Mouse (Mus musculus): ENCODE data around the gene Twf1. TPM values are rescaled to one million over a fixed set of nuclear protein-coding genes. Genes with fewer than 3 reads are reported as not detected.

Gene Twf1
- polyA plus RNA-seq, 1 experiment from 2014 or later: 41.9 TPM

DNA sequence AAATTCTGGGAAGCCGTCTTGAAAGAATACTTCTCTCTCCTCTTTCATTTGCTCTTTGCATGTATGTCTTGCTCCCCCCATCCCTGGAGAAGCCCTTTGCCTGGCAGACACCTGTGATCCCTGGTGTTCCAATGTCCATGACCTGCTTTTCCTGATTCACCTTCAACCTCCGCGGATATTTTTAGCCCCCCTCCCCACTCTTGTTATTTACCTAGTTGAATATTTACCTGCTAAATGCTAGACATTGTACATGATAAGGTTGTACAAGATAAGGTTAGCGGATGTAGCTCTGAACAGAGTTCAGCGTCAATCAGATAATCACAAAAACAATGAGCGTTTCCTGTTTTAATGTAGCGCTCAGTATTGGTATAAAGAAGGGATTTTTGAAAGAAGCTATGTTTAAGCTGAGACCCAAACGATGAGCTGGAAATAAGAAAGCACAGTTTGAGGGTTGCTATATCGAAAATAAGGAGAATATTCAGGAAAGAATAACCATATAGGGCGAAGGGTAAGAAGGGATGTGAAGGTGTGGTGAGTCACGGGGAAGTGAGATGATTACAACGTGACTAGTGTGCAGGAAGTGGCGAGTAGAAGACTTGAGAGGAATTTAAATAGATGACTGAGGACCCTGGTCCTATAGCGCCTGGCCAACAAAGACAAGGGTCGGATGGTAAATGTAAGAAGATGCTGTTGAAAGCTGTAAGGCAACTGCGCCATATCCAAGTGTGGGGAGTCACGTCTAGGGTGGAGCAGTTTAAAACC lies 30.6 kb downstream of the Twf1 start:
- H3K27ac ChIP-seq (ENCODE audit: low read length): no peak overlapping the region
- 64% methylated on average over 17 of the region's 17 CpGs for WGBS
- no peaks in the 10 kb centered on the region for H3K27me3 ChIP-seq (ENCODE audit: control insufficient read depth, insufficient read depth, low read length)
- H3K4me3 ChIP-seq (ENCODE audit: low read length): no peak overlapping the region
- no peaks in the 10 kb centered on the region for H3K9me3 ChIP-seq (replicated peaks; ENCODE audit: control insufficient read depth, low read length)
- no peaks in the 10 kb centered on the region for H3K36me3 ChIP-seq (ENCODE audit: control insufficient read depth, insufficient read depth)
- no peaks in the 10 kb centered on the region for H3K4me1 ChIP-seq (ENCODE audit: control insufficient read depth, insufficient read depth, low read length)
- no peak for ATAC-seq (replicated peaks; ENCODE audit: extremely low read depth, insufficient read depth, low FRiP score)
- H3K9ac ChIP-seq (ENCODE audit: low read length): no peak overlapping the region
- H3K4me2 ChIP-seq (ENCODE audit: low read depth, low read length): no peak overlapping the region

DNA sequence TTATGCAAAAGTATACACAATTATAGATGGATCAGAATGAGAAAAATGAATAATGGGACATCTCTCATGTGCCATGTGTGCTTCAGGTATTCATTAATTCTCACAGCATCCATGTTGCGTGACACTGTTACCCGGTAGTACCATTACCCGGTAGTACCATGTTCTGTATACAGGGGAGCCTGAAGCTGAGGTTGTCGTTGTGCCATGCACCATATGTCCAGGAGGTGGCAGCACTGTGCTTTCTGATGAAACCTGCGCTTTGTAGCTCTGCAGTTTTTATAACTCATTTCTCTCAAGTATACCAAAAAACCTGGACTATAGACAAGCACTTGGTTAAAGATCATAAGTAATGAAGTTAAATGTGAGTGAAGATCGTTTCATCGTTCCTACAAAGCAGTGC lies 32.2 kb downstream of the Twf1 start:
- Histone ChIP-seq H3K4me1 (ENCODE audit: control insufficient read depth, insufficient read depth, low read length) (no peaks in the 10 kb centered on the region), H3K9me3 (replicated peaks; ENCODE audit: control insufficient read depth, low read length) (no peaks in the 10 kb centered on the region), H3K27me3 (ENCODE audit: control insufficient read depth, insufficient read depth, low read length) (no peaks in the 10 kb centered on the region), H3K27ac (ENCODE audit: low read length) (no peak overlapping the region), H3K4me3 (ENCODE audit: low read length) (no peak overlapping the region), H3K4me2 (ENCODE audit: low read depth, low read length) (no peak overlapping the region), H3K9ac (ENCODE audit: low read length) (no peak overlapping the region), H3K36me3 (ENCODE audit: control insufficient read depth, insufficient read depth) (no peaks in the 10 kb centered on the region)
- WGBS: 22% methylated on average over 7 of the region's 7 CpGs
- no peak; the same call in 1 of the 2 replicates for ATAC-seq (replicated peaks; ENCODE audit: extremely low read depth, insufficient read depth, low FRiP score)

DNA sequence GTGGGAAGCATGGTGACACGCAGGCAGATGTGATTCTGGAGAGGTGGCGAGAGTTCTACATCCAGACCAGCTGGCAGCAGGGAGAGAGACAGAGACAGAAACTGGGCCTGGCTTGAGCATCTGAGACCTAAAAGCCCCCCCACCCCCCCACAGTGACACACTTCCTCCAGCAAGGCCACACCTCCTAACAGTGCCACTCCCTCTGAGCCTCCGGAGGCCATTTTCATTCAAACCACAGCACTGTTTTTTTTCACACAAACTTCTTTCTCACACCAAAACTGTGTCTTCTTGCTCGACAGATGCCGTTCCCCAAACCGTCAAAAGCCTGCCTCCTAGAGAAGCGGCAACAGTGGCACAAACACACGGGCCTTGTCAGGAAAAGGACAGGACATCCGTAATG lies 36.2 kb downstream of the Twf1 start:
- Histone ChIP-seq H3K4me3 (ENCODE audit: low read length) (no peak overlapping the region), H3K9me3 (replicated peaks; ENCODE audit: control insufficient read depth, low read length) (peaks cover 5% of the 10 kb centered on the region; the same call in 1 of the 2 replicates), H3K36me3 (ENCODE audit: control insufficient read depth, insufficient read depth) (peaks cover 14% of the 10 kb centered on the region), H3K4me1 (ENCODE audit: control insufficient read depth, insufficient read depth, low read length) (no peaks in the 10 kb centered on the region), H3K4me2 (ENCODE audit: low read depth, low read length) (no peak overlapping the region), H3K9ac (ENCODE audit: low read length) (no peak overlapping the region), H3K27me3 (ENCODE audit: control insufficient read depth, insufficient read depth, low read length) (no peaks in the 10 kb centered on the region), H3K27ac (ENCODE audit: low read length) (no peak overlapping the region)
- 90% methylated on average over 9 of the region's 9 CpGs for WGBS
- no peak for ATAC-seq (replicated peaks; ENCODE audit: extremely low read depth, insufficient read depth, low FRiP score)

DNA sequence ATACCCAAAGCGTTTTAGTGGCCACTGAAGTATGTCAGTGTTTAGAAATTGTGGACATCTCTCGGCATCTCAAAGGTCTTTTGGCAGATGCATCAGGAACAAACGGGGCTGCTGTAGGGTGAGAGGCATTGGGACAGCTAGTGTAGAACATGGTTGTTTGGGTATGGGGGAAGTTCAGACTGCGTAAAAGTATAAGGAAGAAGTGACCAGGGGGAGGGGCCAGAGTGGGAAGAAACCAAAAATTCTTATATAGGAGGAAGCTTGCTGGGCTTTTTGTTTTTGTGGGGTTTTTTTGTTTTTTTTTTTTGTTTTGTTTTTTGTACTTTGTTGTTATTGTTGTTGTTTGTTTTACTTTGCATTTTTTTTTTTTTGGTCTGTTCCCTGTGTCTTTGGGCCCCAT lies 44.8 kb downstream of the Twf1 start:
- peaks cover 5% of the 10 kb centered on the region for H3K36me3 ChIP-seq (ENCODE audit: control insufficient read depth, insufficient read depth)
- H3K9me3 ChIP-seq (replicated peaks; ENCODE audit: control insufficient read depth, low read length): peaks cover under 1% of the 10 kb centered on the region; the same call in 1 of the 2 replicates
- H3K9ac ChIP-seq (ENCODE audit: low read length): no peak overlapping the region
- H3K27me3 ChIP-seq (ENCODE audit: control insufficient read depth, insufficient read depth, low read length): no peaks in the 10 kb centered on the region
- H3K27ac ChIP-seq (ENCODE audit: low read length): no peak overlapping the region
- H3K4me2 ChIP-seq (ENCODE audit: low read depth, low read length): no peak overlapping the region
- WGBS: 81% methylated on average over 4 of the region's 4 CpGs
- ATAC-seq (replicated peaks; ENCODE audit: extremely low read depth, insufficient read depth, low FRiP score): no peak
- no peak overlapping the region for H3K4me3 ChIP-seq (ENCODE audit: low read length)
- peaks cover 5% of the 10 kb centered on the region for H3K4me1 ChIP-seq (ENCODE audit: control insufficient read depth, insufficient read depth, low read length)

DNA sequence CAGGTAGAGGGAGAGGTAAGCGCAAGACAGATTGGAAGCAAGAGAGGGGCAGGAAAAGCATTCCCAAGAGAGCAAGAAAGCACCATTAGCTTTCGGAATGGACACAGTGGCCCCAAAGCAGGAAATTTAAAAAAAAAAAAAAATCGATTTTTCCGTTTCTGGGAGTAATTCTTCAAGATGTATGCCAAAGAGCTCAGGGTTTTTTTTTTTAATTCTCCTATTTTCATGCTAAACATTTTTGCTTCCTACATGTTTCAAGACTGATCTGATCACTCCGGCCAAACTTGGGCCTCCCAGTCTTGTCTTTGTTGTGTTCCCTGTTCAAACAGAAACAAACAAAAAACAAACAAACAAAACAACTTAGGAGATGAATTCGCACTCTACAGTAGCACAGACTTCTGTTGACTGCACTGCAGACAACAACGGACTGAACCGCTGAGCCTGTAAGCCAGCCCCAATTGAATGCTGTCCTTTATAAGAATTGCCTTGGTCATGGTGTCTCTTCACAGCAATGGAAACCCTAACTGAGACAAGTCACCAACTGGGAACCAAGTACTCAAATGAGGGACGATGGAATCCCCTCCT lies 45.5 kb downstream of the Twf1 start:
- Histone ChIP-seq H3K27ac (ENCODE audit: low read length) (peak overlapping the region; percentile 47), H3K4me3 (ENCODE audit: low read length) (peak overlapping the region; percentile 80), H3K4me1 (ENCODE audit: control insufficient read depth, insufficient read depth, low read length) (peaks cover 5% of the 10 kb centered on the region), H3K9ac (ENCODE audit: low read length) (peak overlapping the region; percentile 78), H3K9me3 (replicated peaks; ENCODE audit: control insufficient read depth, low read length) (no peaks in the 10 kb centered on the region), H3K4me2 (ENCODE audit: low read depth, low read length) (peak overlapping the region; percentile 92), H3K36me3 (ENCODE audit: control insufficient read depth, insufficient read depth) (0 out of 2 replicates have a peak, but pooled peaks cover 4% of the 10 kb centered on the region), H3K27me3 (ENCODE audit: control insufficient read depth, insufficient read depth, low read length) (no peaks in the 10 kb centered on the region)
- WGBS: 40% methylated on average over 9 of the region's 9 CpGs
- ATAC-seq (replicated peaks; ENCODE audit: extremely low read depth, insufficient read depth, low FRiP score): no peak

DNA sequence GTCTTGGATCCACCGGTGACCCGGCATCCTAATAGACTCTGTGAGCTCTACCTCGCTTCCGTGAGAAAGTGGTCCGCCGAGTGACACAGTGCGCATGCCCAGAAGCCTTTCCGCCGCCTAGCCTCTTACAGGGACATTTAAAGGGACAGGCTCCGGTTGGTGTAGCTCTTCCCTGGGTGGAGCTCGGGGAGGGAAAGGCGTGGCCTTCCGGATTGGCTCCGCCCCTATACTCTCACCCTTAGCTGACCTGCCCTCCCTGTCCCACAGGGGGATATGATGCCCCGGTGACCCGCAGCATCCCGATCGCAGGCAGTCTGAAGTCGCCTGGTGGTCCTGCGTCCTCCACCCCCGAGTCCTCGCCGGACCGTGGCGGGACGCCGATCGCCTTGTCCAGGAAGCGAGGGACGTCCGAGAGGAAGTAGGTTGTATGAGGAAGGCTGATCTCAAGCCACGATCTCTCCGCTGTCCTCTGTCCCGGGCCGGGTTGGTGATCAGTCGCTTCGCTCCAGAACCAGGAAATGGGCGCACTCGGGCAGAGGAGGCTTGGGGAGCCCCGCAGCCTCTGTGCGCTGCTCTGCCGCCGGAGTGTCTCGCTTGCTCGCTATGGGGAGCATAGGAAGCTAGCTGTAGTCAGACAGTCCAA lies 46.2 kb downstream of the Twf1 start, which contains the start of the genes Pus7l and Irak4:
Pus7l (minus strand) TSS at position 139 of the 643 bp plus-strand sequence.
Irak4 (plus strand) TSS at position 235 of the 643 bp plus-strand sequence.
- WGBS: 0% methylated on average over 45 of the region's 45 CpGs
- H3K4me2 ChIP-seq (ENCODE audit: low read depth, low read length): peak within 1 kb of the TSS; percentile 92
- ATAC-seq (replicated peaks; ENCODE audit: extremely low read depth, insufficient read depth, low FRiP score): peak; percentile 98
- no peaks in the 10 kb centered on the region for H3K27me3 ChIP-seq (ENCODE audit: control insufficient read depth, insufficient read depth, low read length)
- peak within 1 kb of the TSS; percentile 64 for H3K27ac ChIP-seq (ENCODE audit: low read length)
- peaks cover 5% of the 10 kb centered on the region for H3K4me1 ChIP-seq (ENCODE audit: control insufficient read depth, insufficient read depth, low read length)
- H3K4me3 ChIP-seq (ENCODE audit: low read length): peak within 1 kb of the TSS; percentile 80
- peak within 1 kb of the TSS; percentile 78 for H3K9ac ChIP-seq (ENCODE audit: low read length)
- no peaks in the 10 kb centered on the region for H3K36me3 ChIP-seq (ENCODE audit: control insufficient read depth, insufficient read depth)
- H3K9me3 ChIP-seq (replicated peaks; ENCODE audit: control insufficient read depth, low read length): no peaks in the 10 kb centered on the region

DNA sequence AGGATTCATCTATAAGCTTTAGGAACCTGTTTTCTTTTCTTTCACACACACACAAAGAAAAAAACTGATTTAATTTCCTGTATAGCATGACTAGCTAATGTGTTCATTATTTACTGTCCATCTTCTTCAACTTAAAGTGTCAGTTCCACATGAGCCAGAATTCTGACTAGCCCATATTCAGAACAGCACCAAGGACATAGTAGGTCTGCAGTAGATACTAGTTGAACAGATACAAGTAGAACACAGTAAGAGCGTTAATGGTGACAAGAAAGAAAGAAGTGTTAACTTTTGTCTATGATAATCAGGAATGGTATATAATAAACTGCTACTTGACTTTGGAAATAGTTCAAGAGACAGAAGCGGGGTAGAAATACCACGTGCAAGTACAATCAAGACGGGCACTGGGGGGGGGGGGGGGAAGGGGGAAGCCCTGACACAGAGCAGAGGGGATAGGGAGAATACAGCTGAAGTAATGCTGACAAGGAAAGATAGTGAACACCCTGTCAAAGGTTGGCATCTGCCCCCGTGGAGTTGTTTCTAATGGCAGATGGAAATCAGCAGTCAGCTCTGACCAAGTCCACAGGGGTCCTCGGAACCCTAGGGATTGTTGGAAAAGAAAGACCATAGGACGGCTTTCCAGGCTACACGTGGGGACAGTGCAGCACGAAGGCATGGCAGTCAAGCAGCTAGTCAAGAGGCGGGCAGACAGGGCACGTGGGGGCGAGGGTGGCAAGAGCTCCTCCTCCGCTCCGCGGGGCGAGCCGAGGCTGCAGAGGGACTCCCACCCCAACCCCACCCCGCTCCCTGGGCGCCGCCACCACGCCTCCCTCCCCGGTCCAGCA lies 46.9 kb downstream of the Twf1 start:
- ATAC-seq (replicated peaks; ENCODE audit: extremely low read depth, insufficient read depth, low FRiP score): peak; percentile 81
- no peaks in the 10 kb centered on the region for H3K36me3 ChIP-seq (ENCODE audit: control insufficient read depth, insufficient read depth)
- H3K4me1 ChIP-seq (ENCODE audit: control insufficient read depth, insufficient read depth, low read length): peaks cover 5% of the 10 kb centered on the region
- H3K27me3 ChIP-seq (ENCODE audit: control insufficient read depth, insufficient read depth, low read length): no peaks in the 10 kb centered on the region
- H3K27ac ChIP-seq (ENCODE audit: low read length): peak overlapping the region; percentile 64
- H3K9me3 ChIP-seq (replicated peaks; ENCODE audit: control insufficient read depth, low read length): no peaks in the 10 kb centered on the region
- H3K9ac ChIP-seq (ENCODE audit: low read length): peak overlapping the region; percentile 78
- peak overlapping the region; percentile 92 for H3K4me2 ChIP-seq (ENCODE audit: low read depth, low read length)
- 5% methylated on average over 22 of the region's 22 CpGs for whole genome bisulfite sequencing
- H3K4me3 ChIP-seq (ENCODE audit: low read length): peak overlapping the region; percentile 80

DNA sequence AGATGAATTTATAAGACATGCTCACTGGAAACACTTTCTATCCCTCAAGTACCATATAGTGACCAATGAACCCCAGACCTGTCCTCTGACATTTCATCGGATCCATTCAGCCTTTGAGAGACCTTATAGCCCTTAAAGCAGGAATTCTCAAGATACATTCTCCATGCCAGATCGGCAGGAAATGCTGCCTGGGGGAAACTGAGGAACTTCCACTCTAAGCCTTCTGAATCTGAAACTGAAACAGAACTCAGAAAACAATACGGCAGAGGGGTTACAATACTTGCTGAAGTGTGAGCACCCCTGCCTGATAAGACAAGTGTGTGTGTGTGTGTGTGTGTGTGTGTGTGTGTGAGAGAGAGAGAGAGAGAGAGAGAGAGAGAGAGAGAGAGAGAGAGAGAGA lies 50.4 kb downstream of the Twf1 start:
- Histone ChIP-seq H3K36me3 (ENCODE audit: control insufficient read depth, insufficient read depth) (no peaks in the 10 kb centered on the region), H3K4me2 (ENCODE audit: low read depth, low read length) (no peak overlapping the region), H3K9ac (ENCODE audit: low read length) (no peak overlapping the region), H3K4me3 (ENCODE audit: low read length) (no peak overlapping the region), H3K9me3 (replicated peaks; ENCODE audit: control insufficient read depth, low read length) (no peaks in the 10 kb centered on the region), H3K4me1 (ENCODE audit: control insufficient read depth, insufficient read depth, low read length) (peaks cover 5% of the 10 kb centered on the region), H3K27ac (ENCODE audit: low read length) (no peak overlapping the region), H3K27me3 (ENCODE audit: control insufficient read depth, insufficient read depth, low read length) (no peaks in the 10 kb centered on the region)
- WGBS: 80% methylated on average over 3 of the region's 3 CpGs
- no peak for ATAC-seq (replicated peaks; ENCODE audit: extremely low read depth, insufficient read depth, low FRiP score)
